Mouse (Mus musculus): ENCODE measurements around the gene Chd1. TPM values are rescaled to one million over a fixed set of nuclear protein-coding genes. Genes with fewer than 3 reads are reported as not detected.

Chd1 gene
- total and polyA plus RNA-seq, 3 experiments = 1.6 to 20.7 (median 19.9) TPM

GRCm38 (mm10) chr17:15680661-15681060 lies 24.1 kb upstream of the Chd1 start:
- no peak for DNase-seq
- H3K27ac ChIP-seq = no peak overlapping the region
- no peaks in the 10 kb centered on the region for H3K36me3 ChIP-seq (ENCODE audit: control insufficient read depth, insufficient read depth, low read length)
- no peak overlapping the region for H3K9ac ChIP-seq (ENCODE audit: low read depth, low read length)
- no peaks in the 10 kb centered on the region for H3K27me3 ChIP-seq (ENCODE audit: control insufficient read depth, insufficient read depth, low read length)
- H3K4me1 ChIP-seq (ENCODE audit: control insufficient read depth, insufficient read depth, low read length) = no peaks in the 10 kb centered on the region
- no peak for TF ChIP-seq POLR2A (IDR thresholded peaks at IDR 0.05; ENCODE audit: insufficient read depth, low read depth, low read length)
- TF ChIP-seq EP300 (IDR thresholded peaks at IDR 0.05; ENCODE audit: insufficient read depth, low read depth, low read length) = no peak
- no peak for TF ChIP-seq CTCF (IDR thresholded peaks at IDR 0.05)
- 89% methylated on average over 4 of the region's 4 CpGs for WGBS
- H3K4me3 ChIP-seq = no peak overlapping the region
- intact Hi-C loops (cut with DNase I) = no loop called here
- H3K79me2 ChIP-seq (replicated peaks; ENCODE audit: control insufficient read depth, insufficient read depth, low read length) = no peaks in the 10 kb centered on the region

- TF ChIP-seq EP300 (IDR thresholded peaks at IDR 0.05; ENCODE audit: insufficient read depth, low read depth, low read length) (no peak), POLR2A (IDR thresholded peaks at IDR 0.05; ENCODE audit: insufficient read depth, low read depth, low read length) (no peak), CTCF (IDR thresholded peaks at IDR 0.05) (no peak)
- H3K79me2 ChIP-seq (replicated peaks; ENCODE audit: control insufficient read depth, insufficient read depth, low read length) = no peaks in the 10 kb centered on the region
- WGBS = 84% methylated on average over 5 of the region's 5 CpGs
- intact Hi-C loops (cut with DNase I) = no loop called here
- no peaks in the 10 kb centered on the region for H3K27me3 ChIP-seq (ENCODE audit: control insufficient read depth, insufficient read depth, low read length)
- no peak overlapping the region for H3K4me3 ChIP-seq
- H3K4me1 ChIP-seq (ENCODE audit: control insufficient read depth, insufficient read depth, low read length) = no peaks in the 10 kb centered on the region
- no peak overlapping the region for H3K9ac ChIP-seq (ENCODE audit: low read depth, low read length)
- H3K36me3 ChIP-seq (ENCODE audit: control insufficient read depth, insufficient read depth, low read length) = no peaks in the 10 kb centered on the region
- no peak for DNase-seq
- no peak overlapping the region for H3K27ac ChIP-seq
Observed at GRCm38 (mm10) chr17:15686396-15686795, 18.4 kb upstream of the Chd1 start.

GRCm38 (mm10) chr17:15690304-15690703 lies 14.5 kb upstream of the Chd1 start:
- H3K79me2 ChIP-seq (replicated peaks; ENCODE audit: control insufficient read depth, insufficient read depth, low read length) = no peaks in the 10 kb centered on the region
- WGBS = 33% methylated on average over 1 of the region's 1 CpGs
- DNase-seq = no peak
- intact Hi-C loops (cut with DNase I) = no loop called here
- H3K27ac ChIP-seq = no peak overlapping the region
- no peaks in the 10 kb centered on the region for H3K27me3 ChIP-seq (ENCODE audit: control insufficient read depth, insufficient read depth, low read length)
- no peaks in the 10 kb centered on the region for H3K4me1 ChIP-seq (ENCODE audit: control insufficient read depth, insufficient read depth, low read length)
- H3K9ac ChIP-seq (ENCODE audit: low read depth, low read length) = no peak overlapping the region
- H3K4me3 ChIP-seq = no peak overlapping the region
- TF ChIP-seq CTCF (IDR thresholded peaks at IDR 0.05) (no peak), EP300 (IDR thresholded peaks at IDR 0.05; ENCODE audit: insufficient read depth, low read depth, low read length) (no peak), POLR2A (IDR thresholded peaks at IDR 0.05; ENCODE audit: insufficient read depth, low read depth, low read length) (no peak)
- no peaks in the 10 kb centered on the region for H3K36me3 ChIP-seq (ENCODE audit: control insufficient read depth, insufficient read depth, low read length)

- H3K79me2 ChIP-seq (replicated peaks; ENCODE audit: control insufficient read depth, insufficient read depth, low read length) = no peaks in the 10 kb centered on the region
- no peaks in the 10 kb centered on the region for H3K4me1 ChIP-seq (ENCODE audit: control insufficient read depth, insufficient read depth, low read length)
- TF ChIP-seq POLR2A (IDR thresholded peaks at IDR 0.05; ENCODE audit: insufficient read depth, low read depth, low read length) = no peak
- TF ChIP-seq CTCF (IDR thresholded peaks at IDR 0.05) = no peak
- no peak for TF ChIP-seq EP300 (IDR thresholded peaks at IDR 0.05; ENCODE audit: insufficient read depth, low read depth, low read length)
- H3K27me3 ChIP-seq (ENCODE audit: control insufficient read depth, insufficient read depth, low read length) = no peaks in the 10 kb centered on the region
- no peak for DNase-seq
- H3K4me3 ChIP-seq = no peak overlapping the region
- WGBS = 63% methylated on average over 2 of the region's 2 CpGs
- no peak overlapping the region for H3K27ac ChIP-seq
- no peak overlapping the region for H3K9ac ChIP-seq (ENCODE audit: low read depth, low read length)
- intact Hi-C loops (cut with DNase I) = no loop called here
- H3K36me3 ChIP-seq (ENCODE audit: control insufficient read depth, insufficient read depth, low read length) = no peaks in the 10 kb centered on the region
Observed at GRCm38 (mm10) chr17:15695566-15695965, 9.2 kb upstream of the Chd1 start.

GRCm38 (mm10) chr17:15698956-15699355 lies 5.8 kb upstream of the Chd1 start:
- WGBS = 73% methylated on average over 3 of the region's 3 CpGs
- H3K4me1 ChIP-seq (ENCODE audit: control insufficient read depth, insufficient read depth, low read length) = peaks cover 3% of the 10 kb centered on the region
- no peak overlapping the region for H3K4me3 ChIP-seq
- H3K27me3 ChIP-seq (ENCODE audit: control insufficient read depth, insufficient read depth, low read length) = no peaks in the 10 kb centered on the region
- H3K27ac ChIP-seq = no peak overlapping the region
- no peak overlapping the region for H3K9ac ChIP-seq (ENCODE audit: low read depth, low read length)
- intact Hi-C loops (cut with DNase I) = no loop called here
- H3K79me2 ChIP-seq (replicated peaks; ENCODE audit: control insufficient read depth, insufficient read depth, low read length) = no peaks in the 10 kb centered on the region
- TF ChIP-seq POLR2A (IDR thresholded peaks at IDR 0.05; ENCODE audit: insufficient read depth, low read depth, low read length) (no peak), EP300 (IDR thresholded peaks at IDR 0.05; ENCODE audit: insufficient read depth, low read depth, low read length) (no peak), CTCF (IDR thresholded peaks at IDR 0.05) (no peak)
- no peak for DNase-seq
- H3K36me3 ChIP-seq (ENCODE audit: control insufficient read depth, insufficient read depth, low read length) = no peaks in the 10 kb centered on the region

GRCm38 (mm10) chr17:15701505-15701904 lies 3.3 kb upstream of the Chd1 start:
- no peak for TF ChIP-seq POLR2A (IDR thresholded peaks at IDR 0.05; ENCODE audit: insufficient read depth, low read depth, low read length)
- TF ChIP-seq EP300 (IDR thresholded peaks at IDR 0.05; ENCODE audit: insufficient read depth, low read depth, low read length) = no peak
- no peak for TF ChIP-seq CTCF (IDR thresholded peaks at IDR 0.05)
- no peaks in the 10 kb centered on the region for H3K79me2 ChIP-seq (replicated peaks; ENCODE audit: control insufficient read depth, insufficient read depth, low read length)
- H3K4me1 ChIP-seq (ENCODE audit: control insufficient read depth, insufficient read depth, low read length) = peaks cover 3% of the 10 kb centered on the region
- H3K9ac ChIP-seq (ENCODE audit: low read depth, low read length) = no peak overlapping the region
- 84% methylated on average over 5 of the region's 5 CpGs for WGBS
- no peak overlapping the region for H3K4me3 ChIP-seq
- intact Hi-C loops (cut with DNase I) = loop anchor here (5.0 to 10.0 kb wide), 2 partner anchors 44 to 757 kb away; partner anchors contain the start of genes 1600012H06Rik and Wdr27
- no peak overlapping the region for H3K27ac ChIP-seq
- no peaks in the 10 kb centered on the region for H3K27me3 ChIP-seq (ENCODE audit: control insufficient read depth, insufficient read depth, low read length)
- DNase-seq = no peak
- peaks cover under 1% of the 10 kb centered on the region for H3K36me3 ChIP-seq (ENCODE audit: control insufficient read depth, insufficient read depth, low read length)
